Mouse (Mus musculus): ENCODE results near the gene Prg3.

DNA sequence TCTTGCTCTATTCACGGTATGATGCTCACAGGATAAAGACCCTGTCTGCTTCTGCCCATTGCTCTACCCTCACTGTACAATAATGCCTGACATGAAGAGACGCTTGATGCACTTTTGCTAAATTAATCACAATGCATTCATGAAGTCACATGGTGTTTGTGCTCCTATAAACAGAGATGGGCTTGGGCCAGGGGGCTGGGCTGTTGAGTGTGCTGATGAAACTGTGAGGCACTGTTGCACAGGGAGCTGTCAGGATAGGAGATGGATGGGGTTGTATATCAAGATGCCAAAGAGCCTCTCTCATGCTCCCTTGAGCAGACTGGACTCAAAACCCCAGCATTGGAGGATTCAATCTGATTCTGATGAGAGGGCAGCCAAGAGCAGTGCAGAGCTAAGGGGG lies 45.1 kb downstream of the Prg3 start:
- TF ChIP-seq POLR2A (IDR thresholded peaks at IDR 0.05; ENCODE audit: borderline replicate concordance, control insufficient read depth, low read depth, low read length) (no peak), CTCF (IDR thresholded peaks at IDR 0.05; ENCODE audit: control insufficient read depth, insufficient read depth, low read length) (no peak)

Data from bone marrow, adult 2 months (tissue).